24 mouse cellular contexts compared by ENCODE assay signal in genomic region chr2:76158973-76159372, GRCm38 (mm10).
DNase-seq lines count a peak whose midpoint lies in the region; ATAC-seq lines count a peak whose summit lies in the region.
"Had no signal": no experiment of that assay in that cellular context is flagged by ENCODE, and none has a peak within 500 bp of the region (broad histone marks: within the 10 kb centered on the region; RNA-seq: fewer than 3 reads in every experiment).

No protein-coding gene starts in this region.

- H3K27ac ChIP-seq in hindbrain, embryonic 13.5 days = no peak overlapping the region
- H3K27ac ChIP-seq in hindbrain, embryonic 16.5 days (ENCODE audit: low read depth, low read length) = no peak overlapping the region
- no peak overlapping the region for H3K27ac ChIP-seq in limb, embryonic 11.5 days (replicated peaks; ENCODE audit: low read depth, low read length)
- H3K27ac ChIP-seq in limb, embryonic 10.5 days = no peak overlapping the region
- H3K27ac ChIP-seq: embryonic facial prominence, embryonic 12.5 days; embryonic facial prominence, embryonic 15.5 days; forebrain, embryonic 15.5 days; hindbrain, embryonic 14.5 days had no signal

- DNase-seq in limb, embryonic 11.5 days (ENCODE audit: low spot score) = peak; percentile 15
- no peak for DNase-seq in limb, embryonic 10.5 days (ENCODE audit: low spot score)
- peak; percentile 17 for DNase-seq in retina, postnatal 1 day
- DNase-seq in retina, embryonic 14.5 days (ENCODE audit: low spot score) = no peak
- DNase-seq in spleen, postnatal 4 days (ENCODE audit: low spot score in 2 of 2) = no peak
- DNase-seq: adrenal gland, postnatal 10 days; adrenal gland, postnatal 36 days; B cell, adult 2 months; cerebellum, adult 11 months; cerebellum, adult 2 months; cerebellum, adult 9-11 months; cerebellum, postnatal 25 days; gastrocnemius, postnatal 10 days; heart, adult 11 months had no signal

- H3K4me2 ChIP-seq in hindbrain, embryonic 13.5 days = no peak overlapping the region
- no peak overlapping the region for H3K4me2 ChIP-seq in hindbrain, embryonic 16.5 days (ENCODE audit: low read length)
- no peak overlapping the region for H3K4me2 ChIP-seq in limb, embryonic 11.5 days (ENCODE audit: low read depth, severe bottlenecking)
- H3K4me2 ChIP-seq: embryonic facial prominence, embryonic 12.5 days; embryonic facial prominence, embryonic 15.5 days; forebrain, embryonic 15.5 days; heart, embryonic 11.5 days; hindbrain, embryonic 14.5 days had no signal

- H3K27me3 ChIP-seq in hindbrain, embryonic 13.5 days = no peaks in the 10 kb centered on the region
- no peaks in the 10 kb centered on the region for H3K27me3 ChIP-seq in hindbrain, embryonic 16.5 days (replicated peaks; ENCODE audit: control insufficient read depth, insufficient read depth, low read length)
- H3K27me3 ChIP-seq in limb, embryonic 11.5 days (ENCODE audit: control insufficient read depth, insufficient read depth, low read length) = no peaks in the 10 kb centered on the region
- no peaks in the 10 kb centered on the region for H3K27me3 ChIP-seq in limb, embryonic 10.5 days (ENCODE audit: low read depth, poor library complexity, severe bottlenecking)
- H3K27me3 ChIP-seq: CH12.LX; embryonic facial prominence, embryonic 12.5 days; embryonic facial prominence, embryonic 15.5 days; forebrain, embryonic 15.5 days; Patski had no signal

- no peaks in the 10 kb centered on the region for H3K4me1 ChIP-seq in hindbrain, embryonic 13.5 days (replicated peaks)
- no peaks in the 10 kb centered on the region for H3K4me1 ChIP-seq in hindbrain, embryonic 16.5 days (ENCODE audit: control insufficient read depth, insufficient read depth, low read depth, low read length)
- H3K4me1 ChIP-seq in limb, embryonic 11.5 days (ENCODE audit: control insufficient read depth, insufficient read depth, low read length) = no peaks in the 10 kb centered on the region
- no peaks in the 10 kb centered on the region for H3K4me1 ChIP-seq in limb, embryonic 10.5 days
- H3K4me1 ChIP-seq: embryonic facial prominence, embryonic 12.5 days; embryonic facial prominence, embryonic 15.5 days; forebrain, embryonic 15.5 days had no signal

- no peak overlapping the region for H3K4me3 ChIP-seq in hindbrain, embryonic 13.5 days
- no peak overlapping the region for H3K4me3 ChIP-seq in hindbrain, embryonic 16.5 days (ENCODE audit: low read length)
- no peak overlapping the region for H3K4me3 ChIP-seq in limb, embryonic 11.5 days (ENCODE audit: low read depth, low read length)
- H3K4me3 ChIP-seq in limb, embryonic 10.5 days = no peak overlapping the region
- H3K4me3 ChIP-seq: embryonic facial prominence, embryonic 12.5 days; embryonic facial prominence, embryonic 15.5 days; forebrain, embryonic 15.5 days had no signal

- no peaks in the 10 kb centered on the region for H3K36me3 ChIP-seq in hindbrain, embryonic 13.5 days
- H3K36me3 ChIP-seq in hindbrain, embryonic 16.5 days (ENCODE audit: control insufficient read depth, insufficient read depth, low read length) = no peaks in the 10 kb centered on the region
- H3K36me3 ChIP-seq in limb, embryonic 11.5 days (ENCODE audit: control insufficient read depth, insufficient read depth, low read length) = no peaks in the 10 kb centered on the region
- no peaks in the 10 kb centered on the region for H3K36me3 ChIP-seq in limb, embryonic 10.5 days
- H3K36me3 ChIP-seq: embryonic facial prominence, embryonic 12.5 days; embryonic facial prominence, embryonic 15.5 days; forebrain, embryonic 15.5 days; G1E had no signal

- H3K9ac ChIP-seq in hindbrain, embryonic 13.5 days = no peak overlapping the region
- H3K9ac ChIP-seq in hindbrain, embryonic 16.5 days (ENCODE audit: low read depth, low read length) = no peak overlapping the region
- no peak overlapping the region for H3K9ac ChIP-seq in limb, embryonic 11.5 days (ENCODE audit: low read length)
- H3K9ac ChIP-seq: embryonic facial prominence, embryonic 12.5 days; embryonic facial prominence, embryonic 15.5 days; forebrain, embryonic 15.5 days; hindbrain, embryonic 14.5 days had no signal

- 48% methylated on average over 2 of the region's 2 CpGs for WGBS in hindbrain, embryonic 13.5 days
- WGBS in hindbrain, embryonic 16.5 days = 43% methylated on average over 2 of the region's 2 CpGs
- WGBS in limb, embryonic 11.5 days = 66% methylated on average over 2 of the region's 2 CpGs
- 75% methylated on average over 2 of the region's 2 CpGs for WGBS in limb, embryonic 10.5 days

- ATAC-seq in hindbrain, embryonic 13.5 days (ENCODE audit: low FRiP score) = 0 out of 2 replicates have a peak, but pooled peaks have one; percentile 39
- ATAC-seq in hindbrain, embryonic 16.5 days = no peak; the same call in 1 of the 2 replicates
- no peak for ATAC-seq in limb, embryonic 11.5 days (ENCODE audit: insufficient number of reproducible peaks, low FRiP score, low TSS enrichment, low read depth)
- ATAC-seq: forebrain, embryonic 15.5 days; Patski had no signal

- H3K9me3 ChIP-seq in hindbrain, embryonic 13.5 days = no peaks in the 10 kb centered on the region
- no peaks in the 10 kb centered on the region for H3K9me3 ChIP-seq in hindbrain, embryonic 16.5 days (ENCODE audit: control insufficient read depth, low read length)
- H3K9me3 ChIP-seq in limb, embryonic 11.5 days (ENCODE audit: control insufficient read depth, low read length) = no peaks in the 10 kb centered on the region
- H3K9me3 ChIP-seq in limb, embryonic 10.5 days (replicated peaks) = no peaks in the 10 kb centered on the region
- H3K9me3 ChIP-seq: embryonic facial prominence, embryonic 12.5 days; embryonic facial prominence, embryonic 15.5 days; forebrain, embryonic 15.5 days; G1E had no signal

Comparison
In these comparisons a context has a peak if more than half of its experiments do, and no peak if none do; other contexts are left out.
1. DNase-seq: peak in limb, embryonic 11.5 days (single experiment) and retina, postnatal 1 day (single experiment); none in limb, embryonic 10.5 days (single experiment), retina, embryonic 14.5 days (single experiment) and spleen, postnatal 4 days (0 of 2).